Mouse (Mus musculus): Measurements from ENCODE around the gene Gm21974. TPM values are rescaled to one million over a fixed set of nuclear protein-coding genes. Genes with fewer than 3 reads are reported as not detected.

Gm21974 gene
- total and polyA plus RNA-seq, 3 experiments = not detected

- H3K4me3 ChIP-seq (ENCODE audit: control insufficient read depth in 1 of 2, insufficient read depth in 1 of 2, low read depth in 2 of 2, low read length in 2 of 2) = peak overlapping the region; percentile 29 to 66
- H3K36me3 ChIP-seq (ENCODE audit: control insufficient read depth in 1 of 2, insufficient read depth in 2 of 2, low read length in 2 of 2) = peaks cover 0 to 27% of the 10 kb centered on the region in 2 experiments; a peak in 2 of 4 replicates
- no peaks in the 10 kb centered on the region for H3K27me3 ChIP-seq (ENCODE audit: control insufficient read depth in 1 of 2, insufficient read depth in 2 of 2, low read length in 2 of 2)
- peaks cover 23 to 44% of the 10 kb centered on the region in 2 experiments for H3K4me1 ChIP-seq (ENCODE audit: control insufficient read depth in 1 of 2, insufficient read depth in 2 of 2, low read length in 2 of 2)
- H3K9ac ChIP-seq (ENCODE audit: control insufficient read depth, low read depth, low read length, poor library complexity, severe bottlenecking) = peak overlapping the region; percentile 27
- H3K27ac ChIP-seq (ENCODE audit: control insufficient read depth, low read depth, low read length) = 0 out of 2 replicates have a peak overlapping the region, but pooled peaks have one; percentile 58
- no peaks in the 10 kb centered on the region for H3K9me3 ChIP-seq (replicated peaks; ENCODE audit: insufficient read depth, low read length)
- DNase-seq (ENCODE audit: low read depth, low spot score) = peak; percentile 83
- H3K79me2 ChIP-seq (ENCODE audit: control insufficient read depth, insufficient read depth, low read length, poor library complexity) = no peaks in the 10 kb centered on the region
- TF ChIP-seq MAZ (IDR thresholded peaks at IDR 0.05; ENCODE audit: low read depth, low read length) (0 out of 2 replicates have a peak, but pooled peaks have one; percentile 26), RAD21 (IDR thresholded peaks at IDR 0.05; ENCODE audit: low read depth, low read length) (no peak), MYB (IDR thresholded peaks at IDR 0.05; ENCODE audit: low read depth, low read length) (no peak), GABPA (IDR thresholded peaks at IDR 0.05; ENCODE audit: low read depth, low read length) (no peak), CHD2 (IDR thresholded peaks at IDR 0.05; ENCODE audit: low read length) (no peak), POLR2AphosphoS5 (IDR thresholded peaks at IDR 0.05; ENCODE audit: borderline replicate concordance, low read depth, low read length) (no peak), KAT2A (conservative IDR thresholded peaks at IDR 0.05; ENCODE audit: low read depth, low read length) (no peak), SIN3A (IDR thresholded peaks at IDR 0.05; ENCODE audit: low read length) (no peak), RCOR1 (IDR thresholded peaks at IDR 0.05; ENCODE audit: low read depth, low read length) (no peak; the same call in 1 of the 2 replicates), ZMIZ1 (IDR thresholded peaks at IDR 0.05; ENCODE audit: low read depth, low read length) (peak; percentile 98), ETS1 (IDR thresholded peaks at IDR 0.05; ENCODE audit: low read depth, low read length) (no peak), ZKSCAN1 (IDR thresholded peaks at IDR 0.05; ENCODE audit: low read depth, low read length) (no peak), TCF12 (IDR thresholded peaks at IDR 0.05; ENCODE audit: low read depth, low read length) (no peak), HCFC1 (IDR thresholded peaks at IDR 0.05; ENCODE audit: low read depth, low read length) (peak; percentile 16; the same call in 1 of the 2 replicates), ELF1 (IDR thresholded peaks at IDR 0.05; ENCODE audit: low read depth, low read length) (no peak), USF1 (IDR thresholded peaks at IDR 0.05; ENCODE audit: low read depth, low read length) (no peak), SMC3 (IDR thresholded peaks at IDR 0.05; ENCODE audit: low read depth, low read length) (no peak), MAX (IDR thresholded peaks at IDR 0.05; ENCODE audit: low read length) (no peak), MYC (IDR thresholded peaks at IDR 0.05; ENCODE audit: low read depth, low read length) (no peak), GATA1 (IDR thresholded peaks at IDR 0.05; ENCODE audit: low read depth, low read length) (no peak), TAL1 (IDR thresholded peaks at IDR 0.05; ENCODE audit: low read length) (no peak), BHLHE40 (IDR thresholded peaks at IDR 0.05; ENCODE audit: borderline replicate concordance, low read depth, low read length) (no peak), USF2 (IDR thresholded peaks at IDR 0.05; ENCODE audit: borderline replicate concordance in 1 of 2, insufficient read depth in 1 of 2, low read depth in 1 of 2, low read length in 2 of 2) (no peak), JUND (IDR thresholded peaks at IDR 0.05; ENCODE audit: low read depth, low read length) (no peak), MEF2A (IDR thresholded peaks at IDR 0.05; ENCODE audit: extremely low read depth, insufficient replicate concordance, low read depth, low read length, poor library complexity, severe bottlenecking) (no peak), ZC3H11A (IDR thresholded peaks at IDR 0.05; ENCODE audit: low read depth, low read length) (no peak), POLR2AphosphoS2 (IDR thresholded peaks at IDR 0.05; ENCODE audit: low read length) (no peak), NELFE (IDR thresholded peaks at IDR 0.05; ENCODE audit: low read depth, low read length) (no peak), TBP (IDR thresholded peaks at IDR 0.05; ENCODE audit: low read depth, low read length) (peak; percentile 76), CTCF (IDR thresholded peaks at IDR 0.05 in 2 of 3, conservative IDR thresholded peaks at IDR 0.05 in 1 of 3; ENCODE audit: control insufficient read depth in 1 of 3, insufficient read depth in 1 of 3, low read depth in 2 of 3, low read length in 3 of 3, poor library complexity in 1 of 3, severe bottlenecking in 1 of 3) (no peak), E2F4 (IDR thresholded peaks at IDR 0.05; ENCODE audit: borderline replicate concordance, low read depth, low read length) (no peak), CHD1 (IDR thresholded peaks at IDR 0.05; ENCODE audit: low read depth, low read length) (no peak), UBTF (IDR thresholded peaks at IDR 0.05; ENCODE audit: borderline replicate concordance, insufficient read depth, low read depth, low read length) (no peak), MXI1 (IDR thresholded peaks at IDR 0.05; ENCODE audit: low read depth, low read length) (no peak), POLR2A (IDR thresholded peaks at IDR 0.05; ENCODE audit: control insufficient read depth in 1 of 2, insufficient read depth in 1 of 2, low read depth in 1 of 2, low read length in 2 of 2, poor library complexity in 1 of 2) (peak in 1 of 2 experiments; percentile 34; a peak in 1 of 4 replicates), MAFK (IDR thresholded peaks at IDR 0.05; ENCODE audit: borderline replicate concordance, low read depth, low read length) (no peak)
Observed at GRCm38 (mm10) chr7:127898179-127898956, 3.1 kb upstream of the Gm21974 start.

Data from MEL (cell line).